Mouse (Mus musculus): ENCODE results near the gene Lrrc42.

Lrrc42 gene

DNA sequence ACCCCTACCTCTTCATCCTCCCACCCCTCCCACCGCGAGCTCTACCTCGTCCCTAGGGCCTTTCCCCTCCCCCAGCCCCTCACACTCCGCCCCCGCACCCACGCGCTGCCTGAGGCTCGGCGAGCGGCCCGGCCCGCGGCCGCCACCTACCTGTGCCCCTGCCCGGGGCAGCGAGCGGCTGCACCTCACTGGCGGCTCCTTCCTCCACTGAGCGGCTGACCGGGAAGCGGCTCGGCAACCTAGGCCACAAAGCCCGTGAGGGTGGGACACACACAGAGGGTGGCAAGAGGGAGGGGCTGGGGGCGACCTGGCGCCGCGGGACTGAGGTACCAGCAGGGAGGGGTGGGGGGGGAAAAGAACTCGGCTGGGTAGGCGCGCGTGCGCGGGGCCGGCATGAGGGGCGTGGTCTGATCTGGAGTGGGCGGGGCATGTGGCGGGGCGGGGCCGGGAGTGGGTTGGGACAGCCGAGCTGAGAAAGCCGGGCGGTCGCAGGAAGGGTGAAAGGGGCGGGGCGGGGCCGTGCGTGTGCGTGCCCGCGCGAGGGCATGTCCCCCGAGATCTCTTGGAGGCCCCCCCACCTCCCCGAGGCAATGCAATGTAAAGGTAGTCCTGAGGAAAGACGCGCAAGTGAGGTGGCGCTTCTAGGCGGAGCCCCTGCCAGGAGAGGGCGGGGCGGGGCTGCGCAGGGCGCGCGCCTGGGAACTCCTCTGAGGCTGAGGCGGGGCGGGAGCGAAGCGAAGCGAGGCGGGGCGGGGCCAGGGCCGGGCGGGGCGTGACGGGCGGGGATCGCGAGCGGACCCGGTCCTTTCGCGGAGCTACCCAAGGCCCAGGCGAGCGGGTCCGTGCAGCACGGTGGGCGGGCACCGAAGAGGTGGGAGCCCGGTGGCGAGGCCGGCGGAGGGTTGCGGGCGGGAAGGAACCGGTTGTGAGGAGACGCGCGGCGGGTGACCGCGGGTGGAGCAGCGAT is at the start of gene Lrrc42, which contains the start of gene Hspb11:
TSS of gene Lrrc42 (minus strand) at position 408 of the 967 bp plus-strand sequence.
TSS of gene Hspb11 (plus strand) at position 469 of the 967 bp plus-strand sequence.
- peak; percentile 98 for DNase-seq

DNA sequence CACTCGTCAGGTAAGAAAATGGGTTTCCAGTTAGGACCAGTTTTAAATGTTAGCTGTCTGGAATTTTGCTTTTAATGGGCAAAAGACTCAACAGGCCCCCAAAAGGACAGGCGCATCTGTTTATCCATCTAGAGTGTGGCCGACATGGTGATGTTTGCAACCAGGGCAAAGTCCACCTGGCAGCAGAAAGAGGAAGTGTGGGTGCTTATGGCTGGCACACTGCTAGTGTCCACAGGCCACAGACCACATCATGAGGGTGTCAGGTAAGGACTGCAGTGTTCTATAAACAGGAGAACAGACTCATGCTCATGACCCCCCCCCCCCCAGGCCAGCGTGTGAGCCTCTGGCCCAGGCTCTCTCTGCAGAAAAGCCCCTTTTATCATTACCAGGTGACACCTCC is 49.5 kb upstream of the Lrrc42 start:
- DNase-seq = no peak

DNA sequence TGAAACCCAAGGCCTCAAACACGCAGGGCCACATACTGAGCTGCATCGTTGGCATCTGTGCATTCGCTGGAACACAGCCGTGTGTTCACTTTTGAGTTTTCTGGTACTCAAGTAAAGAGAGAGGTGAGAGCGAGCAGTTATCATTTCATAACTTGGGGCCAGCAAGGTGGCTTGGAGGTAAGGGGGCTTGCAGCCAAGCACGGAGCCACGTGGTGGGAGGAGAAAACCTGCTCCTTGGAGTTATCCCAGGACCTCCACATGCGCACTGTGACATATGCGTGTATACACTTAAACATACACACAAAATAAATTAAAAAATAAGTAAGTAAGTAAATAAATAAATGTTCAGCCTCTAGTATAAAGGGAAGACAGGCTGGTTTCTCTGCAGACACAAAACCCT is 48.9 kb upstream of the Lrrc42 start:
- DNase-seq = no peak

DNA sequence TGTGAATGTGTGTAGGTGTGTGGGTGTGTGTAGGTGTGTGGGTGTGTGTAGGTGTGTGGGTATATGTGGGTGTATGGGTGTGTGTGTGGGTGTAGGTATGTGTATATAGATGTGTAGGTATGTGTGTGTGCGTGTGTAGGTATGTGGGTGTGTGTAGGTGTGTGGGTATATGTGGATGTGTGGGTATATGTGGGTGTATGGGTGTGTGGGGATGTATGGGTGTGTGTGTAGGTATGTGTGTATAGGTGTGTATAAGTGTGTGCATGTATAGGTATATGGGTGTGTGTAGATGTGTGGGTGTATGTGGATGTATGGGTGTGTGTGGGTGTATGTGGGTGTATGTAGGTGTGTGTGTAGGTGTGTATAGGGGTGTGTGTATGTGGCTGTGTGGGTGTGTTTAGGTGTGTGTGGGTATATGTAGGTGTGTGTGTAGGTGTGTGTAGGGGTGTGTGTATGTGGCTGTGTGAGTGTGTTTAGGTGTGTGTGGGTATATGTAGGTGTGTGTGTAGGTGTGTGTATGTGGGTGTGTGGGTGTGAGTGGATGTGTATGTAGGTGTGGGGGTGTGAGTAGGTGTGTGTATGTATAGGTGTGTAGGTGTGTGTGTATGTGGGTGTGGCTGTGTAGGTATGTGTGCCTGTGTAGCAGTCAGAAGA is 47.7 kb upstream of the Lrrc42 start:
- no peak for DNase-seq

DNA sequence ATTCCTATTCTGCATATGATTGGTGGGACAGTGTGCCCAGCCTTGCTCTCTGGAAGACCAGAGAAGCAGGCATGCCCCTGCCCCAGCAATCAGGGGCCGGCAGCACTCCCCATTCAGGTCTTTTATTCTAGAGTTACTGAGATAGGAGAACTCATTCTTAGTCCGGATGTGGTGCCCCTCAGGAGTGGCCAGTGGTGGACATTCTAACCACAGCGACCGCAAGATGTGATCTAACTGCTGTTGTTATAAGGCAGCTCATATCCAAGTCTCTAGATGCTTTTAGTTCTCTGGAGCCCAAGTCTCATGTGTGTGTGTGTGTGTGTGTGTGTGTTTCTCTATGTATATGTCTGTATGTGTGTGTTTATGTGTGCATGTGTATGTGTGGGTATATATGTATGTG is 47.0 kb upstream of the Lrrc42 start:
- no peak for DNase-seq

DNA sequence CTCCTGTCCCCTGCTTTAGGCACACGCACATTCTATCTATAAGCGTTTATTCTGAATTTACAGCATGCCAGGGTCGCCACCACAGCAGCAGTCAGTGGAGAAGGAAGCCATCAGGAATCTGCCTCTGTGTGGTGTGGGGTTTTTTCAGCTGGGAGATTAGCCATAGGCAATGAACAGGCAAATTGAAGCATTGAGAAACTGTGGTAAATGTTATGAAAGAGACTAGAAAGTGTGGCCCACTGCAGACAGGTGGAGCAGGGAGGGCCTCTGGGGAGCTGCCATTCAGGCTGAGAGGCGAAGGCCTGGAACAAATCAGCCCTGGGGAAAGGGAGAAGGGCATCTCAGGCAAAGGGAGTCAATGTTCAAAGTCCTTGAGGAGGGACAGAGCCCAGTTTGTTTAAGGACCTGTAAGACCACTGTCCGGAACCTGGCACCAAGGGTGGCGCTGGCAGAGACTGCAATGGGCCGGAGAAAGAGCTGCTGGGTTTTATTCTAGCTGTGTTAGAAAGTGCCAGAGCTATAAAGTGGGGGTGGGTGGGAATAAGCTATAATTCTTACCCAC is 46.5 kb upstream of the Lrrc42 start:
- no peak for DNase-seq

DNA sequence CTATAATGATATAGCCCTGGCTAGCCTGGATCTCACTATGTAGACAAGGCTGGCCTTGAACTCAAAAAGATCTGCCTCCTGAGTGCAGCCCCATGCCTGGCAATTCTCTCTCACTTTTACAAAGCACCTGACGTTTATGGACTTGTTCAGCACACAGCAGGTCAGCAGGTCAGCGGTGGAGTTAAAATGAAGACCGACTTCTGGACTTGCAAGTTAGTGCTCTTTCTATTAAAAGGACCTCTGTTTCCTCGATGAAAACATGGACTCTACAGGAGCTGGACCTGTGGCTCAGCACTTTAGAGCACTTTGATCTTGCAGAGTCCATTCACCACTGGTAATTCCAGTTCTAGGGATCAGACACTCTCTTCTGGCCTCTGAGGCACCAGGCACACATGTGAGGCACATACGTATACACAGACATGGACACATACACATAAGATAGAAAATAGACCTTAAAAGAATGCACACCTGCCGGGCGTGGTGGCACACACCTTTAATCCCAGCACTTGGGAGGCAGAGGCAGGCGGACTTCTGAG is 44.8 kb upstream of the Lrrc42 start:
- no peak for DNase-seq

- DNase-seq = no peak
Measured at GRCm38 (mm10) chr4:107292273-107292662, 38.9 kb upstream of the Lrrc42 start.

DNA sequence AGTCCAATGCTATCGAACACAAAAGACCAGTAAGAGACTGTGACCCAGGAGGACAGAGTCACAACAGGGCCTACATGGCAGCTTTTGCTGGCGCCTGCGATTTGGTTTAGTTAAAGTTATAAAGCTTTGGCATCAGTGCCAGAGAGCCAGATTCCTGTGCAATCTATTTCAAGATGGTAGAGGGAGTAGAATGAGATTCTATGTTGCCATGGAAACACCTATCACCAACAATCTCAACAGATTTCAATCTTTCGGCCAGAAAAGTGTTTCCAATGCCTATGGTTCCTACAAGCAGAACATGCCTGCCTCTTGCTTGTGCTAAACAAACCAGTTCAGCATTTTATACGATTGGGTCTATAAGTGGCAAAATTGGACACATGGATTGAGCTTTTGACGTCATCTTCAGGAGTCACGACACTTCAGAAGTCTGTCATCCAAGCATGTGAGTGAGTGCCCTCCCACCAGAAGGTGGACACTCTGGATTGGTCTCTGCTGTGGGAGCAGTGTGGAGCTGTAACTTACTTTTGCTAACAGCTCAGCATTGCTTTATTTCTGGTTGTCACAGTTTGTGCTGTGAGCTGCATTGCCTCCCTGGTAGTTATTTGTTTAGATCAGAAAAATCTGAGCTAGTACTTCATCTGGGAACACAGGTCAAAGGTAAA is 38.4 kb upstream of the Lrrc42 start:
- DNase-seq = peak; percentile 7

DNA sequence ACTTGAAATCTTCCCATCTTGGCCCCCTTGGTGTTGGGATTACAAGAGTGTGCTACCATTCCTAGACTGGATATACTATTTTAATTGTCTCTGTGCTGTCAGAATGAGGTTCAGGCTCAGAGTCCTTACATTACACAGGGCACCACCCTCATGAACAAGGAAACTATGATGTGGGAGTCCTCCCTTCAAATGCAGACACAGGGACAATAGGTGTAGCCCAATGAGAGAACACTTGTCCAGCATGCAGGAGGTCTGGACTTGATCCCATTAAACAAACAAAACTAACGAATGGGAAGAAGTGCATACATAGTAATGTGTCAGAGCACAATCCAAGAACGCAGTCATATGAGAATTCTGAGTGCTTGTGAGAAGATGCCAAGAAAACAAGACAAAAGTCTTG is 34.2 kb upstream of the Lrrc42 start:
- no peak for DNase-seq

- no peak for DNase-seq
Measured at GRCm38 (mm10) chr4:107286386-107286785, 33.1 kb upstream of the Lrrc42 start.

DNA sequence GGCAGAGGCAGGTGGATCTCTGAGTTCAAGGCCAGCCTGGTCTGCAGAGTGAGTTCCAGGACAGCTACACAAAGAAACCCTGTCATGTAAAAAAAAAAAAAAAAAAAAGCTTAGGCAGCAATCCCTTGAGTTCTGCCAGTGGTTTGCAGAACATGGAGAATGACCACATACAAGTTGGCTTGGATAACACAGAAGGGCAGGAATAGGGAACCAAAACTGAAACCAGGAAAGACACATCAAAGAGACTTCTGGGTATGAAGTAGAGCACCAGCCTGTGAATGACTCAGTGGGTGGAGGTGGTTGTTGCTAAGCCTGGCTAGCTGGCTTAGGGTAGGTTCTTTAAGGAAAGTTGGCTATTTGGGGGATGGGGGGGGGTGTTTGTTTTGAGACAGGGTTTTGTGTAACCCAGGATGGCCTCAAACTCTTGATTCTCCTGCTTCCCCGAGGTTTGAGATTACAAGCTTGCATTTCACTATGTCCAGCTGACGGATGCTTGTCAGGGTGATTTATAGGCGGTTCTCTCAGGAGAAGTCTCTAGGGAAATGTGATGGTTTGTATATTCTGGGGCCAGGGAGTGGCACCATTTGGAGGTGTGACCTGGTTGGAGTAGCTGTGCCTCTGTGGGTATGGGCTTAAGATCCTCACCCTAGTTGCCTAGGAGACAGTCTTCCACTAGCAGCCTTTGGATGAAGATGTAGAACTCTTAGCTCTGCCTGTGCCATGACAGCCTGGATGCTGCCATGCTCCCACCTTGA is 32.3 kb upstream of the Lrrc42 start:
- DNase-seq = no peak

DNA sequence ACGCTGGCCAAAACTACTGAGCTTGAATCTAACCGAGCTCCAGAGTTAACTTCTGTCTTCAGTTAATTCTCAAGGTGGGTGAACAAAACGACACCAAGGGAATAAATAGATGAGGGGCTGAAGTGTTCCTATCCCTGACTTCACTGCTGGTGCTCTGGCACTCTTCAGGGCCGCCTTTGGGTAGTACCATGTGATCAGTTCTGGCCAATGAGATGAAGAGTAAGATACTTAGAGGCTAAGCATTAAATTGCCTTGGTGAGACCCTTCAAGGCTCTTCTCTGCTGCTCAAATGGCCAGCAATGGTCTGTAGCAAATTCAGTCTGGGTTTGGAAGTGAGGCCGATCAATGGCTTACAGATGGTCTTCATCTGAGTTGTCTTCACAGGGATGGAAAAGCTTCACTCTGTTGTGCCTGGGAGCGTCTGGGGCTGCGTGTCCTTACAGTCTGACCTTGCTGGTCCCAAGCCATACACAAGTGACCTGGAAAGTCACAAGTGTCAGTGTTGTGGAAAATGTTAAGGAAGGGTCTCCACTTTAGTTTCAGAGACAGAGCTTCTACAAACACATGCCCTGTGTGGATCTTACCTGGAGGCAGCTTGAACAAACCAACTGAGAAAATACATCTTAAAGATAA is 27.6 kb upstream of the Lrrc42 start:
- DNase-seq = no peak

- DNase-seq = no peak
Measured at GRCm38 (mm10) chr4:107278188-107278707, 24.9 kb upstream of the Lrrc42 start.

DNA sequence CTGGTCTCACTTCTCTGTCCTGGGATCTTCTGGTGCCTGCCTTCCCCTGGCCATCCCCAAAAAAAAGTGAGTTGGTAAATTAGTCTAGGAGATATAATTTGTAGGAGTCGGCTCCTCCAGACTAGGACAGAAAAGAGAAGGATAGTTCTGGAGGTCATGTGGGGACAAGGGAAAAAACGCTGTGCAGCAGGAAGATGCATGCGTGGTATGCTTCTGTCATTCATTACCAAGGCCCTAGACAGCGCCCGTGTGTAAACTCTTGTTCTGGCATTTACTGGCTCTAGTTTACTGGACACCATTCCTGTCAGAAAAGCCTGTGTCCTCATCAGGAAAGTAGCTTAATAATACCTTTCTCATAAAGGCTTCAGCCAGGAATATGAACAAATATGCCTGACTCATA is 21.2 kb upstream of the Lrrc42 start:
- DNase-seq = no peak

- DNase-seq = no peak
Measured at GRCm38 (mm10) chr4:107273683-107274082, 20.4 kb upstream of the Lrrc42 start.

DNA sequence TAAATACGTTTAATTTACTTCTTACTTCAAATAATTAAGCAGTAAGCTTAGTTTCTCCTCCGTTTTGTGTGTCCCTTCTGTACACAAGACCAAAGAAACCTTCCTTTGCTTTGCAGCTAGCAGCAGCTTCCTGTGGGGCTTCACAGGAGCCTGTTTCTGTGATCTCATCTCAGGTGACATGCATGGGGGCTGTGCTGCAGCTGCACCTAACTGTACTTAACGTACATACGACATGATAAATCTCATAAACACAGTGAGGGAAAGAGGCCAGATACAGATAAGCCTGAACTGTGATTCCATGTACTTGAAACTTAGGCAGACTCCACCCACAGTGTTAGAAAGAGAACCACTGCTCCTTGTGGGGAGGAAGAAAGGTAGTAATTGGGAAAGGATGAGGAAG is 6.7 kb upstream of the Lrrc42 start:
- DNase-seq = no peak

GRCm38 (mm10) chr4:107254414-107254813 is 1.1 kb upstream of the Lrrc42 start:
- no peak for DNase-seq

- no peak for DNase-seq
Measured at GRCm38 (mm10) chr4:107252522-107252921, 810 bp downstream of the Lrrc42 start.

DNA sequence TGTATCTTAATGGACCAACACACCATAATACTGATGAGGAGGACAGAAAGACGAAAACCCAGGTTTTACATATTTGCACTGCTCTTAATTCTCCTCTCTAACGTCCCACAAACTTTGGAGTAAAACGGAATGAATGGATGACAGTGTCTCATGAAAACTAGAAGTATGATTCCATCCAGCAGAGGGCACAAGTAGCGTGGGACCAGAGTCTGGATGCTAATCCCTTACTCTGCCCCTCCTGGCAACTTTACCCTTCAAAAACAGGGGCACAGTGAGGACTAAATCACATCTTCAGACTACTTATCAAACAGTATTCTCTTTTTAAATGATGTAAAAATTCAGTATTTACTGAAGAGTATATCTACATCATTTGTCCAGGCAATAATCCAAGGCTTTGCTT is 2.8 kb downstream of the Lrrc42 start:
- peak; percentile 22 for DNase-seq

GRCm38 (mm10) chr4:107249471-107249870 is 3.9 kb downstream of the Lrrc42 start:
- no peak for DNase-seq

Data from right cerebral cortex, postnatal 4 days (tissue).